ENCODE assay signal across 8 mouse cellular contexts in the genomic region with DNA sequence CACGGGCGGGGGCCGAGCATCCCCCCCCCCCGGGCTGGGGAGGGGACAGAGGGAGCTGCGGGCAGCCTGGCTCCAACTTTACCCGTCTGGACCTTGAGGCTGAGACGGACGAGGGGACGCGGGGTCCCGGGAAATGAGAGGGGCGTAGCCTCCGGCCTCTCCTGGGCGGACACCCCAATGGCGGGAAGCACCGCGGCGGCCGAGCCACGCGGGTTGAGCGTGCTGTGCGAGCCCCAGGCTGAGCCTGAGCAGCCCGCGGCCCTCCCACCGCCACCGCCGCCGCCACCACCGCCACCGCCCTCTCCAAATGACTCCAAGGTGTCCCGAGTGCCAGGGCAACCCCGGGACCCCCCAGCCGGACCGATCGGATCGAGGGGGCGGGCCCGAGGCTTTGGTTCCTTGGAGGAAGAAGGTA. TPM values are rescaled to one million over a fixed set of nuclear protein-coding genes. Genes with fewer than 3 reads are reported as not detected.
DNase-seq lines count a peak whose midpoint lies in the region; ATAC-seq and TF ChIP-seq lines count a peak whose summit lies in the region.

No protein-coding gene starts in this region.

- no peaks in the 10 kb centered on the region for H3K27me3 ChIP-seq in spleen, adult 2 months (ENCODE audit: control insufficient read depth, insufficient read depth, low read length)
- no peaks in the 10 kb centered on the region for H3K27me3 ChIP-seq in hindbrain, embryonic 13.5 days

- peak overlapping the region; percentile 75 for H3K4me3 ChIP-seq in spleen, adult 2 months (ENCODE audit: extremely low read depth, insufficient read depth, insufficient read length)
- peak overlapping the region; percentile 97 for H3K4me3 ChIP-seq in hindbrain, embryonic 13.5 days
- peak overlapping the region; percentile 72 for H3K4me3 ChIP-seq in macrophage (ENCODE audit: inconsistent target)

- WGBS in spleen, adult 2 months = under 1% methylated on average over 38 of the region's 39 CpGs
- 1% methylated on average over 30 of the region's 39 CpGs for WGBS in hindbrain, embryonic 13.5 days
- WGBS in macrophage (ENCODE audit: missing documents) = 0% methylated on average over 12 of the region's 39 CpGs

- no peaks in the 10 kb centered on the region for H3K36me3 ChIP-seq in spleen, adult 2 months (ENCODE audit: control insufficient read depth, insufficient read depth, low read length)
- H3K36me3 ChIP-seq in hindbrain, embryonic 13.5 days = peaks cover 7% of the 10 kb centered on the region
- 0 out of 2 replicates have a peak, but pooled peaks cover 7% of the 10 kb centered on the region for H3K36me3 ChIP-seq in macrophage (ENCODE audit: inconsistent target)

- peak overlapping the region; percentile 96 for H3K9ac ChIP-seq in hindbrain, embryonic 13.5 days

- no peak for TF ChIP-seq CTCF in spleen, adult 2 months (IDR thresholded peaks at IDR 0.05; ENCODE audit: extremely low read depth, insufficient read depth, insufficient read length, insufficient replicate concordance)

- H3K27ac ChIP-seq in spleen, adult 2 months (ENCODE audit: insufficient read depth, low read length) = peak overlapping the region; percentile 77
- H3K27ac ChIP-seq in hindbrain, embryonic 13.5 days = peak overlapping the region; percentile 83
- no peak overlapping the region for H3K27ac ChIP-seq in macrophage

- no peak for TF ChIP-seq POLR2A in spleen, adult 2 months (IDR thresholded peaks at IDR 0.05; ENCODE audit: low read depth, low read length)

- H3K79me2 ChIP-seq in macrophage (ENCODE audit: inconsistent target) = peaks cover 50% of the 10 kb centered on the region

- H3K4me1 ChIP-seq in spleen, adult 2 months (ENCODE audit: control insufficient read depth, insufficient read depth, insufficient read length) = no peaks in the 10 kb centered on the region; the same call in 1 of the 2 replicates
- H3K4me1 ChIP-seq in hindbrain, embryonic 13.5 days (replicated peaks) = peaks cover 15% of the 10 kb centered on the region

- H3K4me2 ChIP-seq in hindbrain, embryonic 13.5 days = peak overlapping the region; percentile 80

- ATAC-seq in hindbrain, embryonic 13.5 days (ENCODE audit: low FRiP score) = peak; percentile 79

- no peaks in the 10 kb centered on the region for H3K9me3 ChIP-seq in hindbrain, embryonic 13.5 days

- peak; percentile 53 for DNase-seq in adrenal gland, postnatal 25 days
- no peak for DNase-seq in adrenal gland, adult 18-20 months (ENCODE audit: low spot score in 2 of 2)
- DNase-seq in spleen, adult 2 months (ENCODE audit: low read depth in 1 of 2, low spot score in 2 of 2) = no peak
- DNase-seq in spleen, adult 12 weeks (ENCODE audit: low spot score) = no peak
- DNase-seq in right cerebral cortex, postnatal 10 days (ENCODE audit: low spot score in 2 of 2) = no peak
- no peak for DNase-seq in spleen, postnatal 36 days (ENCODE audit: low spot score in 2 of 2)

RNA-seq across cellular contexts. Expression of a gene that starts 0.4 kb away (rescaled TPM):
- total RNA-seq in adrenal gland, postnatal 25 days (2021) = 30.1 and 33.5 TPM in 2 replicates
- 10 to 100 TPM; 28.6 to 33.6 TPM for total RNA-seq in adrenal gland, adult 18-20 months (2021)
- 12.2 and 12.4 TPM in 2 replicates for polyA plus RNA-seq in spleen, adult 2 months (2012; rRNA removed)
- 51.0 and 56.7 TPM in 2 replicates for polyA plus RNA-seq in hindbrain, embryonic 13.5 days (2015; fragmentation: Nextera tagmentation; extraction: Ambion mirVana)
- total RNA-seq in macrophage (2018; cell fraction: chromatin; rRNA removed) = 100 to 1,000 TPM in 7 of 26 experiments, 10 to 100 TPM in 19; 35.4 to 173 (median 67.4) TPM
- 10 to 100 TPM; 14.5 to 54.1 (median 21.0) TPM for total RNA-seq in macrophage (2018; cell fraction: cytosol; rRNA removed)
- 100 to 1,000 TPM in 3 of 26 experiments, 10 to 100 TPM in 23; 24.9 to 119 (median 47.5) TPM for total RNA-seq in macrophage (2018; cell fraction: nucleus; rRNA removed)
- 13.2 to 22.7 TPM (median 15.8 TPM) in 3 replicates for polyA plus RNA-seq in macrophage (2018)
